Mouse (Mus musculus): ENCODE data around the gene Itgb1bp2. TPM values are rescaled to one million over a fixed set of nuclear protein-coding genes. Genes with fewer than 3 reads are reported as not detected.
A peak's percentile ranks its signal among the peaks of the same experiment; 100 is the strongest.

Itgb1bp2 gene
- 2.3 and 2.7 TPM in 2 replicates for polyA plus RNA-seq (2016; fragmentation: Nextera tagmentation; extraction: Ambion mirVana)

DNA sequence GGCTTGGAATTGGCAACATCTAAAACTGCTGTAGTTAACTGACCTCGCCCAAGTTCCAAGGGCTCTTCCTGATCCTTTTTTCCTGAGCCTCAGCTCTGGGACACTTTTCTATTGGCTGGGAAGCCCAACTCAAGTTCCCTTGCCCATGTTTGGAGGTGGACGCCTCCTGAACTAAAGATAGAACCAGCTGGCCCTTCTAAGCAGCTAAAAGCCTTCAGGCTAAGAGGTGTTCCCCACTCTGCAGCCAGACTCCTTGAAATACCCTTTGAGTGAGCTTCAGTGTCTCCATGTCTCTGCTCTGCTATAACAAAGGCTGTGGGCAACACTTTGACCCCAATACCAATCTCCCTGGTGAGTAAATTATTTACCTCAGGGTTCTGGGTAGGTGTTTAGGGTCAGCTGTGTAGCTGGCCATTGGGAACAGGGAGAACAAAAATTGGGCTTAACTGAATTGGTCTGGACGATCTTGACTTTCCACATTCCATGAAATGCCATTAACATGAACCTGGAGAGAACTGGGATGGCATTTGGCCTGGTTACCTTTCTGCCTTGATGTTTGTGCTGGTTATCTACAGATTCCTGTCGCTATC is at the start of gene Itgb1bp2:
Itgb1bp2 (plus strand) TSS at position 203 of the 590 bp plus-strand sequence.
- H3K27me3 ChIP-seq (ENCODE audit: low read depth, poor library complexity, severe bottlenecking): peaks cover 46% of the 10 kb centered on the region
- H3K4me3 ChIP-seq: no peak within 1 kb of the TSS
- H3K9me3 ChIP-seq (replicated peaks): no peaks in the 10 kb centered on the region
- DNase-seq (ENCODE audit: low spot score): no peak
- H3K4me1 ChIP-seq: no peaks in the 10 kb centered on the region
- H3K36me3 ChIP-seq: peaks cover 95% of the 10 kb centered on the region
- 71% methylated on average over 4 of the region's 4 CpGs for WGBS
- H3K27ac ChIP-seq (replicated peaks): no peak within 1 kb of the TSS

DNA sequence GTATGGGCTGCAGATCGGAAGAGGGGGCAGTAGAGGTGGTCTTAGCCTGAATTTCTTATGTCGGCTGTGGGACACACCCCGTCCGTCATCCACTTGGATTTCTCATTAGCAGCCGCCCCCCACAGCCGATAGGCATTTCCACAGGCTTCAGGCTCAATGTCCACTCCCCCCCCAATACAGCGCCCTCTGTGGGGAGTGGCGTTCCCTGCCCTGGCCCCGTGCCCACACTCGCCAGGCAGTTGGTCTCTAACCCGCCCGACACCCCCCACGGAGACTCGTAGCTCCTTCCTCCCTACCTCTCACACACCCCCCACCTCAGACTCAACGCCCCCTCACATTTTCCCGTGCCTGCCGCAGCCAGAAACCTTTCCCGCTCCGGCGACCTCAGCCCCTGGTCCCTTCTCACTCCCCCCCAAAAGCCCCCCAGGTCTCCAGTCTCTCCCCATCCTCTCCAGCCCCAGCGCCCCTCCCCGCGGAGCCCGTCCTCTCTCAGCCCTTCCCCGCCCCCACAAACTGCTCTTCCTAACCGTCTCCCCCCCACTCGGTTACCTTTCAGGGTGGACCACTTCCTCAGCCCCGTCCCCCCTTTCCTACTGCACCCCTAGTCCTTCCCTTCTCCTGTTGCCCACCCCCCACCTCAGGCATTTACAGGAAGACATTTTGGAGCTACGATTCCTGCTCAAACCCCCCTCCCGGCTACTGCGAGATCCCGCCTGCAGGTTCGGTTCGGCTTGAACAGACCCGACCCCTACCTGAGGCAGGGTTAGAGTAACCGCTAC is 29.8 kb upstream of the Itgb1bp2 start:
- Histone ChIP-seq H3K27me3 (ENCODE audit: low read depth, poor library complexity, severe bottlenecking) (peaks cover 77% of the 10 kb centered on the region), H3K4me3 (peak overlapping the region; percentile 67), H3K36me3 (peaks cover 25% of the 10 kb centered on the region), H3K27ac (replicated peaks) (peak overlapping the region; percentile 86), H3K4me1 (peaks cover 19% of the 10 kb centered on the region), H3K9me3 (replicated peaks) (no peaks in the 10 kb centered on the region)
- WGBS: 27% methylated on average over 36 of the region's 36 CpGs
- DNase-seq (ENCODE audit: low spot score): peak; percentile 19

DNA sequence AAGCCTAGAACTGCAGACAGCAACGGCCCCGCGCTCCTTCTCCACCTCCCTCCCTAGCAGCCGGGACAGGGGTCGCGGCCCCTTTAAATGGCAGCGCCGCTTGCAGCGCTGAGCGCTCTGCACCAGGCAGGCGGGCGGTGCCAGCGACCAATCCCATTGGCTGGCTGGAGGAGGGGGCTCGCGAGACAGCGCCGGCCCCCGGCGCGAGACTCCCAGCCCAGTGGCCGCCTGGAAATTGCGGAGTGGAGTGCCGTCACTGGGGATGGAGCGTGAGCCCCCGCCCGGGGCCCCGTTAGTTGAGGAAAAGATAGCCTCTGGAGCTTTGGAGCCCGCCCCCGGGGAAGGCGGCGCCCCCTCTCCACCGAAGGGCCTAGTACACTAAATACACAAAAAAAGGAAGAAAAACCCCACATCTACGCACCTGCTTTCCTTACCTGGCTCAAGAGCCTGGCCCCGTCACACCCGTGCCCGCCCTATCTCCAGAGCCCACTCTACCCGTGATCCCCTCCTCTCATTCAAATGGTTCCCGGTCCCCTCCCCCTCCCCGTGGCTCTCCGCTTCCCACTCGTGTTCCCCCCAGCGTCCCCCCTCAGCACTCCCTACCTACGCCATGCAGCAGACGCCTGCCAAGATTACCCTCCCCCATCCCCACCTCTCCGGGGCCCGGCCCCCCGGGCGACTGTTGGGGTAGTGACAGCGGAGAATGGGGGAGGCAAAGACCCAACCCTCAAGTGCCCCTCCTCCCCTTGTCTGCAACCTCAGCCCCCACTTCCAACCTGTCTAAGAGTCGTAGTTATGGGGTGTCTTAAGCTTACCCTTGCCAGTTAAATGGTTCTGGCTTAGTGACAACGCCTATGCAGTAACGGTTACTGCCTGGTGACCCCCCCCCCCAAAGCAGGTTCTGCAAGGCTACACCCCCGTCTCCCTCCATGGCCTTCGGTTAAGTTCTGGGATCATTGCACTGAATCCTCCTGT is 28.9 kb upstream of the Itgb1bp2 start:
- WGBS: 14% methylated on average over 51 of the region's 54 CpGs

DNA sequence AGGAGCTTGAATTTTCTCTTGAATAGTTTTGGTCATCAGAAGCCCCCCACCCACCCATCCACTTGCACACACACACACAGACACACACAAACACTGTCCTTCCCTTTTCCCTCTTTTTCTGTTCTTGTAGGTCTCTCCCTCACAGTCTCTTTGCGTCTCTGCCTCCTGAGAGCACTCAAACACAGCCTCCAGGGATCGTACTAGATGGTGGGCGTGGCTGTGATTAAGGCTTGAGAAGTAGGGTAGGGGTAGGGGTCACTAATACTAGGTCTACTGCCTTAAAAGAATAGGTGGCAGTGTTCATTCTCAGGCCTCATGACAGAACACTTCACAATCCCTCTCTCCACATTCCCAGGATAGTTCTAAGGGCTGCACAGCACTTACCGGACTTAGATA is 28.2 kb upstream of the Itgb1bp2 start, which contains the start of gene Zmym3:
Zmym3 (minus strand) TSS at position 150 of the 396 bp plus-strand sequence.
- H3K27me3 ChIP-seq (ENCODE audit: low read depth, poor library complexity, severe bottlenecking): peaks cover 64% of the 10 kb centered on the region
- peak within 1 kb of the TSS; percentile 86 for H3K27ac ChIP-seq (replicated peaks)
- peaks cover 10% of the 10 kb centered on the region for H3K36me3 ChIP-seq
- DNase-seq (ENCODE audit: low spot score): no peak
- no peaks in the 10 kb centered on the region for H3K9me3 ChIP-seq (replicated peaks)
- peaks cover 19% of the 10 kb centered on the region for H3K4me1 ChIP-seq
- 20% methylated on average over 4 of the region's 4 CpGs for WGBS
- peak within 1 kb of the TSS; percentile 67 for H3K4me3 ChIP-seq

More for the DNA sequence above, 28.9 kb upstream of the Itgb1bp2 start:
- Histone ChIP-seq H3K27ac (replicated peaks) (peak overlapping the region; percentile 86), H3K9me3 (replicated peaks) (no peaks in the 10 kb centered on the region), H3K36me3 (peaks cover 17% of the 10 kb centered on the region), H3K4me1 (peaks cover 19% of the 10 kb centered on the region), H3K27me3 (ENCODE audit: low read depth, poor library complexity, severe bottlenecking) (peaks cover 70% of the 10 kb centered on the region), H3K4me3 (peak overlapping the region; percentile 67)
- DNase-seq (ENCODE audit: low spot score): peak; percentile 86

DNA sequence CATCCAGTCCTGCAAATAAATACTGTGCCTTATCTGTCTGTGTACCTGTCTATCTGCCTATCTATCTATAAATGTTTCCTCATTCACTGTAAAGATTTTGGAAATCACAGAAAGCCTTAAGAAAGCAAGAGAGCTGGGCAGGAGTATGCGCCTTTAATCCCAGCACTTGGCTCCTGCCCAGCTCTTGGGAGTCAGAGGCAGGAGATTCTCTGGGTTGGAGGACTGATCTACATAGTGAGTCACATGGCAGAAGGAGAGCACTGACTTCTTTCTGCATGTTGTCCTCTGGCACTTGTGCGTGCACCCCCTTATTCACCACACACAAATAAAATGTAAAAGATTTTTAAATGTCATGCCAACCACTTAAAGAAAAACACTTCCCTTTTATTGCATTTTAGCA is 25.4 kb upstream of the Itgb1bp2 start:
- no peak overlapping the region for H3K27ac ChIP-seq (replicated peaks)
- no peaks in the 10 kb centered on the region for H3K36me3 ChIP-seq
- no peak overlapping the region for H3K4me3 ChIP-seq
- DNase-seq (ENCODE audit: low spot score): no peak
- no peaks in the 10 kb centered on the region for H3K9me3 ChIP-seq (replicated peaks)
- WGBS: 80% methylated on average over 2 of the region's 2 CpGs
- H3K4me1 ChIP-seq: peaks cover 14% of the 10 kb centered on the region
- H3K27me3 ChIP-seq (ENCODE audit: low read depth, poor library complexity, severe bottlenecking): peaks cover 36% of the 10 kb centered on the region

DNA sequence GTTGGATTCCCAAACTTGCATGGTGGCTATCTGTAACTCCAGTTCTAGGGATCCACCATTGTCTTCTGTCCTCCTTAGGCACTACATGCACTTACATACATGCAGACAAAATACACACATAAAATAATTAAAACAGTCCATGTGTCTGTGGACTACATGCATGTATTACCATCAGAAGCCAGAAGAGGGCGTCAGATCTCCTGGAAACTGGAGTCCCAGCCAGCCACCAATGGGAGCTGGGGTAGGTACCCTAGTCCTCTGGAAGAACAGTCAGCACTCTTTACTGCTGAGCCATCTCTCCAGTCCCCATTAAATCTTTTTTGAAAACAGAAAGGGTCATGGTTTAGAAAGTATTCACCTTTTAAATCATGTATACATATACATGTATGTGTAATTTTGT is 21.1 kb upstream of the Itgb1bp2 start:
- WGBS: 4% methylated on average over 1 of the region's 1 CpGs
- Histone ChIP-seq H3K4me1 (peaks cover 10% of the 10 kb centered on the region), H3K4me3 (no peak overlapping the region), H3K9me3 (replicated peaks) (no peaks in the 10 kb centered on the region), H3K27me3 (ENCODE audit: low read depth, poor library complexity, severe bottlenecking) (peaks cover 13% of the 10 kb centered on the region; the same call in 1 of the 2 replicates), H3K36me3 (peaks cover 21% of the 10 kb centered on the region), H3K27ac (replicated peaks) (no peak overlapping the region)
- no peak for DNase-seq (ENCODE audit: low spot score)

DNA sequence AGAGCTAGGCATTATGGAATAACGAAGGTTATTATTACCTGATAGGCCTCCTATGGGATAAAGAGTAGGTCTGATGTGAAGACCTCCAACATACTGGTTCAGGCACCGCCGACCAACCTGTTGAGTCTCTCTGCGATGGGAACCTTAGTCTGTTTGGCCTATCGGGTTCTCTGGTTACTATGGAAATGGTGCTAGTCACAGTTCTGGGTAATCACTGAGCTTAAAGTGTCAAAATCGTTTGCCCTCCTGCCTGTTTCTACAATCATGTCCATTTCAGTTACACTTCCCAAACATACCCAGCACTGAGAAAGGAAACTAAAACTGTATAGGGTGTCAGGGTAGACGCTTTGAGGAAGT is 20.1 kb upstream of the Itgb1bp2 start:
- H3K4me3 ChIP-seq: peak overlapping the region; percentile 71
- WGBS: 23% methylated on average over 7 of the region's 7 CpGs
- peak overlapping the region; percentile 96 for H3K27ac ChIP-seq (replicated peaks)
- no peaks in the 10 kb centered on the region for H3K9me3 ChIP-seq (replicated peaks)
- DNase-seq (ENCODE audit: low spot score): peak; percentile 20
- H3K36me3 ChIP-seq: peaks cover 31% of the 10 kb centered on the region
- peaks cover 10% of the 10 kb centered on the region for H3K4me1 ChIP-seq
- H3K27me3 ChIP-seq (ENCODE audit: low read depth, poor library complexity, severe bottlenecking): peaks cover 8% of the 10 kb centered on the region; the same call in 1 of the 2 replicates

DNA sequence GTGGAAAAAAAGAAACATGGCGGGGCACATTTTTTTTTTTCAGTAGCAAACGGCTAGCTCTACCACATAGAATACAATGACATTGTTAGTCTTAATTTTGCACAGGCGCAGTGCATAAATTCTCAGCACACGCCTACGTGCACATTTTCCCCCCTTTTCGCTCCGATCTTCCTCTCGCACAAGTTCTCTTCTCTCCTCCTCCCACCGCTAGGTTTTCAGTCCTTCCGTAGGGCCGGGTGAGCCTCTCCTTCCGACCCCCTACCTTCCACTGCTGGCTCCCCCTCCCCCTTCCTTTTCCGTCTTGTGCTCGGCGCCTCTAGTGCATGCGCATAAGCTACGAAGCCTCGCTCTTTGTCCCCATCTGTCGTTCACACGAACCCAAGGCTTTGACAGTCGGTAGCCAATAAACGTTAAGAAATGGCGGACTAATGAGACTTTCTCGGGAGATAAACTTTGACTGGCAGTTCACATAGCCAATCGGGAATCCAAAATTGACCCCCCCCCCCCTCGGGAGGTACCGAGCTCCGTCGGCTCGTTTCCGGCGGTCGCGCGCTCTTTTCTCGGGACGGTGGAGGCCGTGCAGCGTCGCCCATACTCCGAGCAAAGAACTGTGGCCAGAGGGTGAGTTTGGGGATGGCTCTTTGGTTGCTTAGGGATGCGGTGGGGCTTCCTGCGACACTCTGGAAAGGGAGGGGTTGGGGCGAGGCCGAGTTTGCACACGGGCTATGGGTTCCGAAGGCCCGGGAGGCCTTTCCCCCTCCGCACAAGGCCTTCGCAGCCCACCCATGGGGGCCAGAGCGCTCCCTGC is 19.5 kb upstream of the Itgb1bp2 start, which contains the start of gene Nono:
Nono (plus strand) TSS at position 177 of the 808 bp plus-strand sequence.
- Histone ChIP-seq H3K9me3 (replicated peaks) (no peaks in the 10 kb centered on the region), H3K4me1 (peaks cover 10% of the 10 kb centered on the region)
- 15% methylated on average over 51 of the region's 51 CpGs for WGBS

DNA sequence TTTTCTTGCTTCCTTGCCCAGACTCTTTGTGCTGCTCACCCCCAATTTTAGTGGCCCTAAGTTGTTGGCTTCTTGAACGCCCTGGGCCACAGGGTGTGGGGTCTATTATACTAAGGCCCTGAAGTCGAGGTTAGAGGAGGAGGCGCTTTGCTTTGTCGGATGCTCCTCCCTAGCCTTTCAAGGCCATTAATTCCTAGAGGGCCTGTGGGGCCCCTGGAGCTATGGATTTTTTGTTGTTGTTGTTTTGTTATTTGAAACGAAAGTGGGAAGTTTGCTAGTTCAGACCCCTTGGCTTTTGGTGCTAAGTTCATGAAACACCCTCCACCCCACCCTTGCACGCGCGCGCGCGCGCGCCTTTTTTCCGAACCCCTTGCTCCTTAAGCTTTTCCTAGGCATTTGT is 18.9 kb upstream of the Itgb1bp2 start:
- H3K27me3 ChIP-seq (ENCODE audit: low read depth, poor library complexity, severe bottlenecking): peaks cover 8% of the 10 kb centered on the region; the same call in 1 of the 2 replicates
- H3K4me3 ChIP-seq: peak overlapping the region; percentile 71
- 25% methylated on average over 14 of the region's 14 CpGs for whole genome bisulfite sequencing
- DNase-seq (ENCODE audit: low spot score): no peak
- no peaks in the 10 kb centered on the region for H3K9me3 ChIP-seq (replicated peaks)
- H3K4me1 ChIP-seq: peaks cover 10% of the 10 kb centered on the region
- H3K36me3 ChIP-seq: peaks cover 41% of the 10 kb centered on the region
- H3K27ac ChIP-seq (replicated peaks): peak overlapping the region; percentile 96

More for the DNA sequence above, 19.5 kb upstream of the Itgb1bp2 start, which contains the start of gene Nono:
- Histone ChIP-seq H3K36me3 (peaks cover 36% of the 10 kb centered on the region), H3K27ac (replicated peaks) (peak within 1 kb of the TSS; percentile 96), H3K4me3 (peak within 1 kb of the TSS; percentile 71), H3K27me3 (ENCODE audit: low read depth, poor library complexity, severe bottlenecking) (peaks cover 8% of the 10 kb centered on the region; the same call in 1 of the 2 replicates)
- peak; percentile 88 for DNase-seq (ENCODE audit: low spot score)

DNA sequence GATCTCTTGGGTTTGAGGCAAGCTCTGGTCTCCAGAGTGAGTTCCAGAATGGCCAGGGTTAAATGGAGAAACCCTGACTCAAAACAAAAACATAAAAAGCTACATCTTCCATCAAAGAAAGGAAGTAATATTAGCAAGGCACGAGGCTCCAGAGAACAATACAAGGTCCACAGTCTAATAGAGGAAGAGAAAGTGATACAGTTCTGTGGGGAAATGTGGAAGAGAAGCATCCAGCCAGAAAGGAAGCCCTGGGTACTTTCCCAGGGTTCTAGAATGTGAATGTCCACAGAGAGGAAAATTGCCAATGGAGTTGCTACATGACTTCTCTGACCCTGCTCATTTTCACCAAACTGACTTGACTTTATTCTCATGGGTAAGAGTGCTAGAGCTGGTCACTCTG is 2.3 kb downstream of the Itgb1bp2 start:
- no peak overlapping the region for H3K4me3 ChIP-seq
- H3K27ac ChIP-seq (replicated peaks): no peak overlapping the region
- no peaks in the 10 kb centered on the region for H3K9me3 ChIP-seq (replicated peaks)
- WGBS: 79% methylated on average over 1 of the region's 1 CpGs
- H3K4me1 ChIP-seq: no peaks in the 10 kb centered on the region
- DNase-seq (ENCODE audit: low spot score): no peak
- peaks cover 50% of the 10 kb centered on the region for H3K27me3 ChIP-seq (ENCODE audit: low read depth, poor library complexity, severe bottlenecking)
- H3K36me3 ChIP-seq: peaks cover 88% of the 10 kb centered on the region

DNA sequence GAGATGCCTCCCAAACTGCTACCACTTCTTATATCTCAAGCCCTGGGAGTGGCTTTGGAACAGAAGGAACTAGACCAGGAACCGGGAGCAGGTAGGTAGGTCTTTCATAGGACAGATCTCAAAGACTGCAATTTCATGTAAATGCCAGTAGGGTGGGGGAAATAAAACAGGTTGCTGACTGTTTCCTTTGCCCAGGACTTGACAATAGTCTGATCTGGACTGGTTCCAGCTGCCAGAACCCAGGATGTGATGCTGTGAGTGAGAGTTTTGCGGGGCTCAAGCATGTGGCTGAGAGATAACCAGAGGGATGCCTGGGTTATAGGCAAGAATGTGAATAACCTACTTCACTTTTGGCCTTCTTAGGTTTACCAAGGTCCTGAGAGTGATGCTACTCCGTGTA is 2.7 kb downstream of the Itgb1bp2 start:
- Histone ChIP-seq H3K27ac (replicated peaks) (no peak overlapping the region), H3K27me3 (ENCODE audit: low read depth, poor library complexity, severe bottlenecking) (peaks cover 50% of the 10 kb centered on the region), H3K9me3 (replicated peaks) (no peaks in the 10 kb centered on the region), H3K36me3 (peaks cover 84% of the 10 kb centered on the region), H3K4me1 (no peaks in the 10 kb centered on the region), H3K4me3 (no peak overlapping the region)
- WGBS: 84% methylated on average over 3 of the region's 3 CpGs
- no peak for DNase-seq (ENCODE audit: low spot score)

Measured in midbrain, embryonic 10.5 days (tissue).